Mouse (Mus musculus) brain, embryonic 18.5 days (tissue): Measurements from ENCODE around the gene Bub1b.
A peak's percentile ranks its signal among the peaks of the same experiment; 100 is the strongest.
"Not testable (repeated sequence)": the region's sequence is repeated elsewhere in the genome, so short reads cannot be mapped to it uniquely, and the experiment has no call there.

ENCODE experiments used
- DNase-seq: peaks from one replicate; pipeline ENCODE4 v3.0.0-alpha.2; 2012; ENCODE audit warnings: low read depth, low spot score

The Bub1b gene

DNA sequence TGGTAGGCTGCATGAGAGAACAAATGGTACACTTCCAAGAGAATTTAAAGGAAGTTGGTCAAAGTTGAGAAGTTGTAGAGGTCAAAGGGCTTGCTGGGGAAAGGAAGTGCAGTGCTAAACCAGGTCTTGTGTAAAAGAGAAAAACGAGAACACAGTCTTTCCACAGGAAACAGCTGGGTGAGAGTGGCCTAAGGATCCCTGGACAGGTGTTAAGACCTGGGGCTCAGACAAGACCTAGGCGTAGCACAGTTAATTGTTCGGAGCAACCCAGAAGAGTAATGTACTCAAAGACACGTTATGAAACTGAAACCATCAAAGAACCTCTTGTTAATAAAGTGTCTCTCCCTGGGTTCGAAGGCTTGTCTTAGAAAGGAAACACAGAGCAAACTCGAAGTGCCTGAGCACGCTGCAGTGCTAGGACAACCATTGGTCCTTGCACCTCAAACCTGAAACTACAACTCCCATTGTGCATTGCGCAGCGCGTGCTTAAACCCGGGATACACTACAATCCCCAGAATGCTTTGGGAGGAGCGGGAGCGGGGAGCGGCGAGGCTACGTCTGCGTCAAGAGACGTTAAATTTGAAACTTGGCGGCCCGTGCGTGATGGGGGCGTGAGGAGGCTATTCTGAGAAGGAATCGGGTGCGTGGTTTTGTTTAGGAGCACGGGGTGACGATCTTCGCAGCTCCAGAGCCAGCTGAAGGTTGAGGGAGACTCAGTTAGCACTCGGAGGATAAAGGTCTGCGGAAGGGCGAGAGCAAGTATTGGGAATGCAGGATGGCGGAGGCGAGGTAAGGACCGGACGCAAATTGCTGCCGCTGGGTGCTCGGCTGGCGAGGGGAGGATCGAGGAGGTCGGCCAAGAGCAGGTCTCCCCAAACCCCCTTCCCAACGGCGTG lies at the start of gene Bub1b:
Gene Bub1b (plus strand): TSS at position 539 of the 896 bp plus-strand sequence.
- DNase-seq = peak; percentile 80

DNA sequence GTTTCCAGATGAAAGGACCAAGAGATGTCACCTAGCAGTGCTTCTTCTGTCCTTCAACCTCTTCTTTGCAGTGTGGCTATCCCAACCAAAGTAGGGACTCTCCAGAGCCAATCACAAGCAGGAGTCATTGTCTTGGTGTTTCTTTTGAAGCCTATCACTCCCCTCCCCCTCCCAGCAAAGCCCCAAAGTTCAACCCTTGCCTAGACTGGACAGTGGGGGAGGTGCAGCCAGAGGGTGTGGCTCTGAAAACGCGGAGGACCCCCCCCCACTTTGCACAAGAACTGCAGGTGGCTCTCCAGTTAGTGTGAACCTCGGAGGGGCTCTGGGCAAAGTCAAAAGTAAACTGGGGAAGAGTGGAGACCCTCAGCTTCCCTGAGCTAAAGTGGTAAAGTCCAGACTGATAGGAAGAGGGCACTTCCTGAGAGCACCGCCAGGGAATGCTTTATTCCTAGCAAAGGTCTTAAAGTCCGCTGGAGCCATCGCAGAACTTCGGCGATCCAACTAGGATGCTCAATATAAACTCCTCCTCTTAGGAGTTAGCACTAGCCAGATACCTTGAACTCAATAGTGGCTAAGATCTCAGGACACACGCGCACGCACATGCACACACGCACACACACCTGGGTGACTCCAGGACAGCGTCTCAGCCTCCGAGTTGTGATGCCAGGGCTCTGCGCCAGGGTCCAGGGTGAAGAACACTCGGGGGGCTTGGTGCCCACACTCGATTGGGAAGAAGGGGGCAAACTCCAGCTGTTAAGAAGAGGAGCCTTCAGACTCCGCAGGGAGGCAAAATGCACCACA lies 49.4 kb upstream of the Bub1b start:
- no peak for DNase-seq

DNA sequence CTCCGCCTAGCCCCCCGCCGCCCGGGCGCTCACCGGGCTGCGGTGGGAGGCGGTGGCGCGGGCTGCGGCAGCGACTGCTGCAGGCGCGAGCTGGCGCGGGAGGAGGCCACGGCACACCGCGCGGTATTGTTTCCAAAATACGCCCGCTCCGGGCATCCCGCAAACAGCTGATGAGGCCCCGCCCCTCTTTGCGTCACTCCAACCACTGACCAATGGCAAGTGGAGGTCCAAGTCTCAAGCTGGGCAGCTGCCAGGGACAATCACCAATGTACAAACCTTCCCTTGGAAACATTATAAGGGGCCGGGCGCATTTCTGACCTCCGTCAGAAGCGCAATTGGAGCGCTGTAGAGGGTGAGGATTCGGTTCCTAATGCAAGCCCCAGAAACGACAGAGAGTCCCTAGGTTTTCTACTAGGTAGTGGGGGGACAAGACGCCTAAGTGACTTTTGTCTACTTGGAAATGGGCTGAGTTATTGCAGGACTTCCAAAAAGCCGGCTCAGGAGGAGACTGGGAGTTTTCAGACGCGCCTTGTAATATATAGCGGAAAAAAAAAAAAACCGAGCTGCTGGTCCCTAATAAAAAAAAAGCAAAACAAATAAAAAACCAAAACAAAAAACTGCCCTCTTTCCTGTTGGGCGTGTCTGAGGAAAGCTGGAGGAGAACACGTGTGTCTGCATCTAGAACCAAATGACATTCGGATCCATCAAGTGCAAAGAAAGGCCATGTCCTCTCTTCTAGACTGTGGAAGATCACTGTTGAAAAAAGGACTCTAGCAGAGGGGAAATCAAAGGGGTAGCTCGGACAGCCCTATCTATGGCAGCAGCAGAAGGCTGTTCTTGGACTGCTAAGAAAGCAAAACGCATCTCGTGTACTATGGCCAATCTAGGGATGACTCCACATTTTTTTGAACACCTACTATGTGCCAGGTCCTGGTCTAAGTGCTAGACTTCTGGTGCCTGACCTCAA lies 48.2 kb upstream of the Bub1b start, which contains the start of gene Bmf:
Gene Bmf (minus strand): TSS at position 181 of the 967 bp plus-strand sequence.
- DNase-seq = peak; percentile 92

DNA sequence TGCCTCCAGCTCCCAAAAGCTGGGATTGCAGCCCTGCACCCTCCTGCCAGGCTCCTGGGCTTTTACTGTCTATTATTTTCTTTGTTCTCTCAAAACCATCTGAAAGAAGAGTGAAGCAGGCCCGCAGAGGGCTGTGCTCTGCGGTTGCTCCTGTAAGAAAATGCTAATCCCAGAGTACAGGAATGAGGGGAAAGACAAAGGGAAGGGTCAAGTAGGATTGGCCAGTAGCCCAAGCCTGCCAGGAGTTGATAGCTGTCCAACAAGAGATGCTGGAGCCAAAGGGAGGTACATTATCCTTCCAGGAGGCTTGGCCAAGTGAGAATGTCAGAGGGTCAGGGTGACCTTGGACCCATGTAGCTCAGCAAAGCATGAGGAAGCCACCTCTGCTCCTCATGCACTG lies 46.4 kb upstream of the Bub1b start:
- no peak for DNase-seq

DNA sequence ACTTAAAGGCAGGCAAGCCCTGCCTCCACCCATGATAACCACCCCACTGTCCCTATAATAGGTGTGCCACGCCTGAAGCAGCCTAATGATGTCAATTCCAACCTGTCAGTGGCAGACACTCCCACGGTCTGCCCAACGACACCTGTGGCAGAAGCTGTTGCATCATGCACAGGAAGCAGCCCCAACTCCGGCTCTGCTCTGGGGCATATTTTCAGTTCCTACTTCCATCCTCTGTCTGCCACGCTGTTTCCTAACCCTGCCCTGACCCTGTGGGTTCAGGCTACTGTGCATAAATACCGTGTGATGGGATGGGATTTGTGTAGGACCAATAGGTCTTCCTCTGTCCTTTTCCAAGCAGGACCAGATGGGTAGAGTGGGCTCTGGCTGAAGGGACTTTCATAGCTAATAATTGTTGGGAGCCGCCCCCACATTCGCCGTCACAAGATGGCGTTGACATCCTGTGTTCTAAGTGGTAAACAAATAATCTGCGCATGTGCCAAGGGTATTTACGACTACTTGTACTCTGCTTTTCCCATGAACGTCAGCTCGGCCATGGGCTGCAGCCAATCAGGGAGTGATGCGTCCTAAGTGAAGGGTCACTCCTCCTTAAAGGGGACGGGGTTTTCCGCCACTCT lies 43.5 kb upstream of the Bub1b start:
- not testable (repeated sequence) for DNase-seq

DNA sequence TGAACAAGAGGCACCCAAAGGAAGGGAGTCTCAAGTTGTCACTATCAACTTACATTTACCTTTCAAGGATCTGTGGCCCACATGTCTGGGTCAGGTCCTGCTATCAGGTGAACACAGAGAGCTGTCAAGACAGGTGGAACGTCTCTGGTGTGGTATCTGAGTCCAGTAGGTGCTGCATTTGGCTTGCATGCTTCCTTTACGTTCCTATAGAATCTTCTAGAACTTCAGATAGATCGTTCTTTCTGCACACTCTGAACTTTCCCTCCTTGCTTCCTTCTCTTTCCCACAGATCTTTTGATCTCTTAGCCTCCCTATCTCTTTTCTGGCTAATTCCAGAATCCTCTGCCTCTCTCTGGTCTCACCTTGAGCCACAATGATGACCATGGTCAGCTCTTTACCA lies 39.6 kb upstream of the Bub1b start:
- DNase-seq = no peak

DNA sequence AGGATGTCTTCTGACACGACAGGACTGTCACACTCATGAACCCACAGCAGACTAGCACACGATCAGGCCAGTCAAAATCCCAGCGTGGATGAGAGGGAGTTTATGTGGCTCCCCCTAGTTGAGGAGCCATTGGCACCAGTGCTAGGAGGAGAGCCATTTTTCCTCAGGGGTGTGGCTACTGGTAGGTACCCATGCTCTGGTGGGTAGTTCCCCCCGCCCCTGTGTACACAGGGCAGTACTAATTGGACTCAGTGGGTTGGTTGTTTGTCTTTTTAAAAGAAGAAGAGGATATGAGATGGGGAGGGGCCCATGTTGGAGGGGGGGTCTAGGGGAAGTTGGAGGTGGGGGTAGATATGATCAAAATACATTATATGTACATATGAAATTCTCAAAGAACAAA lies 36.0 kb upstream of the Bub1b start:
- DNase-seq = no peak

DNA sequence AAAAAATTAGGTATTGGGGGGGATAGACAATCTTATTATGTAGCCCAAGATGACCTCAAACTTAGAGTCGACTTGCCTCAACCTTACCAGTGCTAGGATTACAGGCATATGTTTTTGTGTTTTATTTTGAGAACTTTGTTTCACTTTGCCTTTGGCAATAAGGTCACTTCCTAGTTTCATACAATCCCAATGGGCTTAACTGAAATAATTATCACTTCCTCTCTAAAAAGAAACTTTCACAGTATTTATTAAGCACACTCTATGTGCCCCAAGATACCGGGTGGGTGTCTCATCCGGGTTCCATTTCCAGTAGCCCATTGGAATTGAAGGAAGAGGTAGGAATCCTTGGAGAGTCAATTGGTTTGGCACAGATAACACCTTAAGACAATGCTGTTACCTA lies 35.6 kb upstream of the Bub1b start:
- DNase-seq = no peak

DNA sequence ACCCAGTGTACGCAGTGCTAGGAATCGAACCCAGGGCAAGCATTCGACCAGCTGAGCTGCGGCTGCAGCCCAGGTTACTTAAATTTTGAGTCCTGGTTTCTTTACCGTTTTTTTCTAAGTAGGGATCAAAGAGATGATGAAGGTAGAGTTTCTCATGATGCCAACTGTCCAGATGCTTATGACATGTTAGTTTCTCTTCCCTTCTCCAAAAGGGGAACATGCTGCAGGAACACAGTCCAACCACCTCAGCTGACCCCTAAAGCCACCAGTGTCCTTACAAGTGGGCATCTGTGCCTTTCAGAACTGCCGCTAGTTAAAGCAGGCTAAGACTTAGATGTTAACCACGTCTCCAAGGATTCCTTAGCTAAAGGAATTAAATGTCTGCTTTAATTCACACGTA lies 30.8 kb upstream of the Bub1b start:
- no peak for DNase-seq

DNA sequence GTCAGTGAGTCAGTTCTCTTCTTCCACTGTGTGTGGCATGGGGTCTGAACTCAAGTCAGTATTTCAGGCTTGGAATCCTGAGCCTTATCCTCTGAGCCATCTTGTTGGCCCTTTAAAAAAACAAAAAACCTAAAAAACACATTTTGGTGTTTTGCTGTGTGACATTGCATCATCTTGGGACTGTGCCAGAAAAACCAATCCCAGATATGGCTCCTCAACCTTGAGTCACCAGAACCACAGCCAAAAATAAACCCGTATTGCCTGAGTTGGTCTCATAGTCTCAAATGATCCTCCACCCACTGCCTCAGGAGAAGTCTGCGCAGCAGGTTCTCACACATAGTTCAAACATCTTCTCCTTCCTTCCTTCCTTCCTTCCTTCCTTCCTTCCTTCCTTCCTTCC lies 27.1 kb upstream of the Bub1b start:
- no peak for DNase-seq

DNA sequence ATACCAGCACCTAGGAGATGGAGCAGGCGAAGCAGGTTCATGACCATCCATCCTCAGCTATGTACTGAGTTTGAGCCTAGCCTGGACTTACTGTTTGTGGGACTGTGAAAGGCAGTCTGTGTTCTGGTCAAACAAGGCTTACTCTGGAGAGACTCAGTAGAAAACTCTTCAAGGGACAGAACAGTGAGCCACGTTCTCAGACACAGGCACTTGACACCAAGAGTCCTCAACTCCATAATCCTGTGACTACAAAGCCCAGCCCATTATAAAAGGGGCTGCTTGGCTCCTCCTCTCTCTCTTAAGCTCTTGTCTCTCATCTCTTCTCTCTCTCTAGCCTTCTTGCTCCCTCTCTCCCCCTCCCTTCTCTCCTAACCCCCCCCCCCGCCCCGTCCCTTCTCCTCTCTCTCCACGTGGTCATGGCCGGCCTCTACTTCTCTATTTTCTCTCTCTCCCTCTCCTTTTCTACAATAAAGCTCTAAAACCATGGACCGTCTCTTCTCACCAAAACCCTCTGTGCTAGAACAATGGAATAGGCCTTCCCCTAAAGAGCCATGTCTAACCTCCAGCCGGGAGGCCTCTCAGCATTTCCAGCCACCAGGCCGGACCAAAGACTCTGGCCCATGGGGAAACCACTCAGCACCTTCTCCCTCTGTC lies 25.7 kb upstream of the Bub1b start:
- DNase-seq = no peak

DNA sequence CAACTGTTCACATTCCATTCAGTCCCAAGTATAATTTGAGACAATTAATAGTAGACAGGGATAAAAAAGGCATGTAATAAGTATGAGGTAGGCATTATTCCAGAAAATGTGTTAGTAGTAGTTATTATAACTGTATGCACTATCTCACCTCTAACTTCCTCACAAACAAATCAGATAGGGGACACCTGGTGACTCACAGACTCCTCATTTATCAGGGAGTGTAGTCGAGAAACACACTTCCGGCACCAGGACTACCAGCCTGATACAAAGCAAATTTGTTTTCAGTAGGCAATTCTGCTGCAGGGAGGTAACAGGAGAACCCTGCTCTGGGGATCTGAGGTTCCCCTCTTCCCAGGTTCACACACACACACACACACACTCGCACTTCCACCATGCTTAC lies 24.9 kb upstream of the Bub1b start:
- DNase-seq = no peak

DNA sequence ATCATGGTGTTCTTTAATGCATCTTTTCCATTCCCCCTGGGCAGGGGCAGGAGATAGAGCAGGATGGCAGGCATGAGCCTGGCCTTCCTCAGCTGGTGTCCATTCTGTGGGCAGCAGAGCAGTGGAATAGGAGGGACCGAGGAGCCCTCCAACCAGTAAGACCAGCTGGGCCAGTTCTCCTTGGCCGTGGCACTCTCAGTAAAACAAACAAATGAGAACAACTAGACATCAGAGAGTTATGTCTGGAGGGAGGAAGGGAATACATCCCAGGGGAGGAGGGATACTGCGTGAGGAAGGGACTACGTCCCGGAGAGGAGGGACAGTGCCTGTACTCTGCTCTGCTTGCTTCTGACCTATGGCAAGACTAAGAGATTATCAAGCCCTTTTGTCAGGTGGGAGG lies 12.0 kb upstream of the Bub1b start:
- DNase-seq = no peak

DNA sequence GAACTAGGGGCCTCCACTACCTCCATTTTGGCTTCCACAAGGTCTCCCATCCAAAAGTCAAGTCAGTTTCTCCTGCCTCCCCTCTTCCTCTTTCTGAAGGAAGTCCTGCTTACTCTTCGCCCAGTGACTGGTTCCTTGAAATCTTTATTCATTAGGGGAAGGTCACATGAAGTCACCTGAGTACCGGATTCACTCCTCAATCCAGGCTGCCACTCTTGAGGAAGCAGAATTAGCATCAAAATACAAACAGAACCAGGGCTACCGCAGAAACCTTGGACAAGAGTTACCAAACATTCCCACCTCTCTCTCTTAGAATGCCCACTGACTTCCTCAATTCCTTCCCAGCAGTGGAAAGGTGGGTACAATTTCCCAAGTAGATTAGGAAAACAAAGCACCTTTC lies 10.3 kb upstream of the Bub1b start:
- no peak for DNase-seq

DNA sequence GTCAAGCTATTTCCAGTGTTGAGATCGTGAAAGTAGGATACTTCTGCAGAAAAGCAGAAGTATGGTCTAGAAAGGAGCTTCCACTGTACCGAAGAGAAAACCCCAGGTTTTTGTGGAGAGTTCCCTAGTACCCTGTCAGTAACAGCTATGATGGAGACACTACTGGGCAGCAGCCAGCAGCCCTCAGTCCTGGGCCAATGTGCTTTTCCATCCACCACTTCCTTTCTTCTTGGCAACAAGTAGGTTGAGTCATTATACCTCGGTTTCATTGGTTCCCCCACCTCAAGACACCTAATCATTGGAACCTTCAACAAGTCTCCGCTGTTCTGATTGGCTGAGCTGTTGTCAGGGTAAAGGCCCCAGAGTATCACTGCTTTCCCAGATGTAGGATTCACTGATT lies 6.9 kb upstream of the Bub1b start:
- no peak for DNase-seq

DNA sequence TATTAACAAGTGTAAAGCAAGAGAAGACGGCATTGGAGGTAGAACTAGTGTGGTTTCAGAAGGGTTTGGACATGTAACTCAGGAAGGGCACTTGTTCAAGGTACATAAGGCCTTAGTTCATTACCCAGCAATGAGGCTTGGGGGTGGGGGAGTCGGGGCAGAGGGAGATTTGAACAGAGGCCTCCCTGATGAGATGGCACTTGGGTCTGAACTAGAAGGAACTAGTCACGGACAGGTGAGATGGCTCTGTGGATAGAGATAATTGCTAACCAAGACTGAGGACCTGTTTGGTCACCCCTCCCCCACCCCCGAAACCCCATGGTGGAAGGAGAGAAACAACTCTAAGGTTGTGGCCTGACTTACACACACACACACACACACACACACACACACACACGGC lies 1.1 kb downstream of the Bub1b start:
- DNase-seq = no peak

DNA sequence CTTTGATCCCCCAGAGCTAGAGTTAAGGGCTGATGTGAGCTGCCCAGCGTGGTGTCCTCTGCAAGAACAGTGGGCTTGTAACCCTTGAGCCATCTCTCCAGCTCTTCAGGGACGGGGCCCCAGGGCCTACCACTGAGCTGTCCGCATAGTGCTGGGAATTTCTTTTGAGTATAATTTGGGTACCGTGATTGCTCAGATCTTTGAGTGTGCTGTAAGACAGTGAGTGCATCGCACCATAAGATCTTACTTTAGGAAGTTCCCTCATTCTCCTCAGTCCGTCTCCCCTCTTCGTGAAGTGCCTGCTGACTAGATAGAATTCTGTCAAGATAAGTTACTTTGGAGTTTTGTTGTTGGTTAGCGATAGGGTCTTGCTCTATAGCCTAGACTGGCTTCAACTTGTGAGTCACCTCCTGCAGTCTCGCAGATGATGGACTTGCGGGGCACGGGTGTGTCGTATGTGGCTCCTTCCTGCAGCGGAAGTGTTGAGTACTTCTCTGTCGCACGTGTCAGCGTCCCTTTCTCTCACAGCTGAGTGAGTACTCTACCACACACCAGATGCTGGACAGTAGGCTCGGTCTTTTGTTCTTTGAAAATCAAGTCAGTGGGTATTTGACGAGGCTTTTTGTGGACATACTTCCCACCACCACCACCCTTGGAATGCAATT lies 3.7 kb downstream of the Bub1b start:
- DNase-seq = no peak

DNA sequence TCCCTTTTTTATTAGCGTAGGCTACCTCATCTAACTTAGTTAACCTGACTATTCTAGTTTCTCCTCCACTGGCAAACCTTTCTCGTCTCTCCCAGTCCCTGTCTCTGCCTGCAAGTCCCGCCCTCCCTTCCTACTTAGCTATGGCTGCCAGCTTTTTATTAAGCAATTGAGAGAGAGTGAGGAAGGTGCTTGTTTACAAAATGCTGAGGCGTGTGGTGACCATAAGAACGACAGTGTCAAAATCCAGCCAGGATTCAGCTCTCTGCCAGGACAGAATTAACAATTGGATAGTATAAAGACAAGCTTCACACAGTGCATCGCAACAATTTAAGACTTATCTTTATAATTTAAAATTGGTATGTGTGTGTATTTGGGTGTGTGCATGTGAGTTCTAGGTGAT lies 6.1 kb downstream of the Bub1b start:
- DNase-seq = no peak

DNA sequence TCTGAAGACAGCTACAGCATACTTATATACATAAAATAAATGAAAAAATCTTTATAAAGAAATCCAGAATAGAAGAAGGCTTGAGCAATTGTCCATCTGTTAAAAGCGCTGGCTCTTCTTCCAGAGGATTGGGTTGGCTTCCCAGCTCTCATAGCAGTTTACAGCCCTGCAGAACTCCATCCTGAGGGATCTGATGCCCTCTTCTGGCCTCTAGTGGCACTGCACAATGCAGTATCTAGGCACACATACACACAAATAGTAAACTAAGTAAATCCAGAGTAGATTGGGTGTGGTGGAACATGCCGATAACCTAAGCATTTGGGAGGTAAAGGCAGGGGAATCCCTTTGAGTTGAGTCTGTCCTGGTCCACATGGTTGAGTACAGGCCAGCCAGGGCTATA lies 8.0 kb downstream of the Bub1b start:
- DNase-seq = no peak

DNA sequence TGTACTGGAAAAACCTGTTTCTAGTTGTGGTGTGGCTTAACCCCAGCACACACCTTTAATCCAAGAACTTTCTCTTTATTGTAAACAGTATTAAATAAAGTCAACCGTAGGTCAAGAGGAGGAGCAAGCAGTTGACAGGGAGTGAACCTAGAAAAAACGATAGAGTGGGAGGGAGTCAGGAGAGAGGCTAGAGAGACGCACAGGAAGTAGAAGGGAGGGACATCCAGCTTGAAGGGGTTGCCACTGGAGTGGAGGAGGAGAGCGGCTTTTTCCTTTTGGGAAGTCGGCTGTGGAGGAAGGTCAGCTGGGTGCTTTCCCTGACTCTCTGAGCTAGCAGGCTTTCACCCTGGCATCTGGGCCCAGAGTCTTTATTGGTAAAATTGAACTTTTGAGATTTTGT lies 9.0 kb downstream of the Bub1b start:
- DNase-seq = no peak
